Mouse (Mus musculus) T-helper 1 cell (primary cell): Measurements from ENCODE around the gene Zfc3h1.

ENCODE experiments used
- in situ Hi-C: fragments of 300-600 bp; cut with MboI, MseI; formaldehyde crosslinking; loops from one replicate; pipeline ENCODE4 v1.15.1; 2025; ENCODE audit warnings: high pct_unique_total_duplicates

The Zfc3h1 gene

GRCm38 (mm10) chr10:115470621-115471334 lies 86.0 kb downstream of the Zfc3h1 start:
- in situ Hi-C loops, result no loop called here

DNA sequence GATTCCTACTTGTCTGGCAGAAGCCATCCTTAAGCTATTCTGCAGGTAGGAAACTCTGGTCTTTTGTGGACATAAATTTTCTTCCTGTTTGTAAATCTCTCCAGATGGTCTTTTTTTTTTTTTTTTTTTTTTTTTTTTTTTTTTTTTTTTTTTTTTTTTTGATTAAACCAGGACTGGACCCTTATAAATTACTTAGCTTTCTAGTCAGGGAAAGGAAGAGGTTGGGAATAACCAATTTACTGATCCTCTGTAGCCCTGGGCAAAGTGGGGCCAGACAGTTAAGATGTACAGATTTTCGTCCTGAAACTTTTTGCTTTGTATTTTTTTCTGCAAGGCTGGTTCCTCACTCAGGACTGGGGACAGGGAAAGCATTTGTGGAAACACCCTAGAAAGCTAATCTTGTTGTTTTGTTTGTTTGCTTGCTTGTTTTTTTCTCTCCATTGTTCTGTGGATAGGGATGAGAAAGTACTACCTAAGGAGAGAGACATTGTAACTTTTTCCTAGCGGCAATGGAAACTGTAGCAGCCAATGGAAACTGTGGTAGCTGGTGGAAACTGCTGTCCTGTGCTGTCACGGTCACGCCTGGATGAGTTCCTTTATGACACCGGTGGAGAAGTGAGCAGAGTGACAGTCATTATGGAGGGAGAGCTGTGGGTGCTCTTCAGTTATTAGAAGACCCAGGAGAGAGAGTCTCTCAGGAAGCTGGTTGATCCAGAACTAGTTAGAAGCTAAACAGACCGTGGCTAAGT lies 88.6 kb downstream of the Zfc3h1 start:
- in situ Hi-C loops, result no loop called here

DNA sequence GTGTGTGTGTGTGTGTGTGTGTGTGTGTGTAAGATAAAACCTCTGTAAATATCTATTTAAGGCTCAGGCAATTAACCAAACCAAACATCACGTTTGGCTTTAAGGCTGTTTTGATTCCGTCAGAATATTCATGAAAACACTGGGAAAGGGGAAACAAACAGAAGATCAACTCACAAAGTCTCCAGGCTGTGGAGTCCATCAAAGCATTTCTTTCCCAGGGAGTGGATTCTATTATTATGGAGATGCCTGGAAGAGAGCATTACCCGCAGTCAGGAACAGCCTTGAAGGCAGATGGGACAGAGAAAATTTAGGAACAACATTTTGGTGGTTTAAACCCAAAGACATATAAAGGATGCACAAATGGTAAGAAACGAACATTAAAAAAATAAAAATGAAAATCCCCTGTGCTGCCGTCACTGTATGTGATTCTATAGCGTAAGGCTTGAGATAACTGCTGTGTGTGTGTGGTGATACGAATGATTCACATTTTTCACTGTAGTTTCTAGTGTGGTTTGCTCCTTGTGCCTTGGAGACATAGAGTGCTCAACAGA lies 90.3 kb downstream of the Zfc3h1 start:
- in situ Hi-C loops, result no loop called here

DNA sequence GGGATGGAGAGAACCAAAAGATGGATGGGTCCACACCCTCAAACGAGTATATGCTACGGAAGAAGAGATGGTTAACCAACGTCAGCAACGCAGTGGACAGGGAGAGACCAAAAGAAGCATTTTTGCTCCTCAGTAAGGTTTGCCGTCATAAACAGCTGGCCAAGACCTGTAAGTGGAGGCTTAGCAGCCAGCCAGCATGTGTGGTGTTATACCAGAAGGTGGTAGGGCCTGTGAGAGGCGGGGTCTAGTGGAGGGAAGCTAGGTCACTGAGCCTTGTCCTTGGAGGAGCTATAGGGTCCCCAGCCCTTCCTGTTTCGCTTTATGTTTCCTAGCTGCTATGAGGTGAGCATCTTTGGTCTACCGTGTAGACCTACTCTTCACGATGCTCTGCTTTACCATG lies 91.7 kb downstream of the Zfc3h1 start:
- in situ Hi-C loops, result no loop called here

- in situ Hi-C loops, result no loop called here
Measured at GRCm38 (mm10) chr10:115478441-115479141, 93.8 kb downstream of the Zfc3h1 start.
